Mouse (Mus musculus) limb, embryonic 15.5 days (tissue): ENCODE measurements around the gene Kcnq2. TPM values are rescaled to one million over a fixed set of nuclear protein-coding genes. Genes with fewer than 3 reads are reported as not detected.

Source experiments
- ATAC-seq: fragments of 200-750 bp; cut with Nextera tagmentation; 2 replicates; pipeline ENCODE4 v1.8.0; 2017; ENCODE audit warnings: low read depth, moderate TSS enrichment; ENCODE audit not compliant: insufficient number of reproducible peaks, low FRiP score, low TSS enrichment
- H3K27ac ChIP-seq: fragments of 300-500 bp; sonication (generic); 2 replicates; pipeline ENCODE4 v1.5.1; 2015; ENCODE audit warnings: moderate library complexity, mild to moderate bottlenecking, inconsistent platforms
- H3K27me3 ChIP-seq: fragments of 300-500 bp; sonication (generic); 2 replicates; pipeline ENCODE4 v1.6.1; 2015; ENCODE audit warnings: inconsistent platforms
- H3K36me3 ChIP-seq: fragments of 300-500 bp; sonication (generic); 2 replicates; pipeline ENCODE4 v1.6.1; 2015; ENCODE audit warnings: inconsistent platforms
- H3K4me1 ChIP-seq: fragments of 300-500 bp; sonication (generic); 2 replicates; pipeline ENCODE4 v1.6.1; 2015; ENCODE audit warnings: inconsistent platforms
- H3K4me2 ChIP-seq: fragments of 300-500 bp; sonication (generic); 2 replicates; pipeline ENCODE4 v1.6.1; 2015; ENCODE audit warnings: mild to moderate bottlenecking, inconsistent platforms
- H3K4me3 ChIP-seq: fragments of 300-500 bp; sonication (generic); 2 replicates; pipeline ENCODE4 v1.5.1; 2015; ENCODE audit warnings: mild to moderate bottlenecking, inconsistent platforms
- H3K9ac ChIP-seq: fragments of 300-500 bp; sonication (generic); 2 replicates; pipeline ENCODE4 v1.6.1; 2015; ENCODE audit warnings: inconsistent platforms
- H3K9me3 ChIP-seq: fragments of 300-500 bp; sonication (generic); 2 replicates; pipeline ENCODE4 v1.6.1; 2016; ENCODE audit warnings: inconsistent platforms
- WGBS: fragments of 180-500 bp; shearing (Covaris S2); methylation state at CpG from one replicate; pipeline ENCODE4 v1.1.7; 2015; 5-methylcytosine and 5-hydroxymethylcytosine counted together
- polyA plus RNA-seq: library from polyadenylated mRNA; unstranded; fragments of >200 nt; fragmentation: Nextera tagmentation; extraction: Ambion mirVana; gene quantifications from 2 replicates; pipeline ENCODE4 v1.2.1, GENCODE M21; 2015

The Kcnq2 gene
- polyA plus RNA-seq, 1 experiment from 2014 or later, result 0.15 TPM

DNA sequence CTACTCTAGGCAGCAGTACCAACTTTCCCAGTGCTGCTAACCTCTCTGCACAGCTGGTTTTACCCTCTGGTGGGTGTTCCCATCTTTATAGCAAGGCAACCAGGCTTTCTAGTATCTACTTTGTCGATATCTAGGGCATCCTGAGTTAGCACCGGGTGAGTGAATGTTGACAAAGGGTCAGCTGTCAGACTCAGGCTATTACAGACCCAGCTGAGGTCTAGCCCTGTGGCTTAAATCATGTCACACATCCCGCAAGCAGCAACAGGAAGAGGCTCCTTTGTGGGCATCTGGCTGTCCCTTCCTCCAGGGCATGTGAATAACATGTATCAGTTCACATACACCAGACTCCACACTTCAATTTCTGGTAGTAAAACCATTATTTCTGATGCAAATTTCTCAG is 76.9 kb downstream of the Kcnq2 start:
- no peak for ATAC-seq
- Histone ChIP-seq H3K4me2 (no peak overlapping the region), H3K9me3 (no peaks in the 10 kb centered on the region), H3K4me3 (no peak overlapping the region), H3K9ac (no peak overlapping the region), H3K27ac (no peak overlapping the region), H3K4me1 (no peaks in the 10 kb centered on the region), H3K36me3 (no peaks in the 10 kb centered on the region), H3K27me3 (peaks cover 13% of the 10 kb centered on the region; the same call in 1 of the 2 replicates)
- WGBS, result 33% methylated on average over 3 of the region's 3 CpGs

- WGBS, result 23% methylated on average over 8 of the region's 8 CpGs
- Histone ChIP-seq H3K9ac (no peak overlapping the region), H3K27me3 (peaks cover 13% of the 10 kb centered on the region; the same call in 1 of the 2 replicates), H3K4me1 (no peaks in the 10 kb centered on the region), H3K27ac (no peak overlapping the region), H3K9me3 (no peaks in the 10 kb centered on the region), H3K4me2 (no peak overlapping the region), H3K4me3 (no peak overlapping the region), H3K36me3 (no peaks in the 10 kb centered on the region)
- no peak for ATAC-seq
Measured at GRCm38 (mm10) chr2:181057341-181057740, 77.8 kb downstream of the Kcnq2 start.

DNA sequence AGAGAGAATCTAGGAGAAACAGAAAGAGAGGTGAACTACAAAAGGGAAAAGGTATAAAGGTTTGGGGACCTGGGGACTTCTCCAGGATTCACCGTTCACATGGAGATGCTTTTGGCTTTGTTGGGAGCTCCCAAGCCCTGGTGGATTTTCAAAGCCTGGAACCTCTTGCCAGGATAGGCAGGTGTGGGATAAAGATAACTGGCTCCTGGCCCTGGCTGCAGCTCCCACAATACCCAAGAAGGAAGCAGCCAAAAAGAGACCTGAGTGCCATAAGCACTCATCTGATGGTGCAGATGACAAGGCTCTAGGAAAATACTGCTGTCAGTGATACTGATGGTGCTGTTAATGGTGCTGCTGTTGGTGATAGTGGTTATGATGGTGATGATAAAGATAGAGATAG is 82.9 kb downstream of the Kcnq2 start:
- H3K4me3 ChIP-seq, result no peak overlapping the region
- no peaks in the 10 kb centered on the region for H3K9me3 ChIP-seq
- peaks cover 2% of the 10 kb centered on the region; the same call in 1 of the 2 replicates for H3K4me1 ChIP-seq
- no peaks in the 10 kb centered on the region for H3K36me3 ChIP-seq
- peaks cover 13% of the 10 kb centered on the region; the same call in 1 of the 2 replicates for H3K27me3 ChIP-seq
- WGBS, result 84% methylated on average over 1 of the region's 1 CpGs
- no peak overlapping the region for H3K4me2 ChIP-seq
- ATAC-seq, result no peak
- H3K9ac ChIP-seq, result no peak overlapping the region
- no peak overlapping the region for H3K27ac ChIP-seq

- 82% methylated on average over 9 of the region's 9 CpGs for WGBS
- H3K9ac ChIP-seq, result no peak overlapping the region
- no peaks in the 10 kb centered on the region for H3K36me3 ChIP-seq
- no peak for ATAC-seq
- H3K27ac ChIP-seq, result no peak overlapping the region
- peaks cover 13% of the 10 kb centered on the region; the same call in 1 of the 2 replicates for H3K27me3 ChIP-seq
- peaks cover 2% of the 10 kb centered on the region; the same call in 1 of the 2 replicates for H3K4me1 ChIP-seq
- H3K4me3 ChIP-seq, result no peak overlapping the region
- H3K9me3 ChIP-seq, result no peaks in the 10 kb centered on the region
- no peak overlapping the region for H3K4me2 ChIP-seq
Measured at GRCm38 (mm10) chr2:181048986-181049385, 86.1 kb downstream of the Kcnq2 start.

GRCm38 (mm10) chr2:181048252-181048945 is 86.7 kb downstream of the Kcnq2 start:
- Histone ChIP-seq H3K27ac (no peak overlapping the region), H3K4me2 (no peak overlapping the region), H3K4me3 (no peak overlapping the region), H3K27me3 (peaks cover 13% of the 10 kb centered on the region; the same call in 1 of the 2 replicates), H3K4me1 (peaks cover 3% of the 10 kb centered on the region; the same call in 1 of the 2 replicates), H3K9ac (no peak overlapping the region), H3K36me3 (no peaks in the 10 kb centered on the region), H3K9me3 (no peaks in the 10 kb centered on the region)
- WGBS, result 46% methylated on average over 7 of the region's 7 CpGs
- no peak for ATAC-seq

- Histone ChIP-seq H3K9ac (no peak overlapping the region), H3K9me3 (no peaks in the 10 kb centered on the region), H3K36me3 (no peaks in the 10 kb centered on the region), H3K4me3 (no peak overlapping the region), H3K27ac (no peak overlapping the region), H3K4me1 (peaks cover 11% of the 10 kb centered on the region), H3K27me3 (peaks cover 42% of the 10 kb centered on the region), H3K4me2 (no peak overlapping the region)
- WGBS, result 22% methylated on average over 3 of the region's 3 CpGs
- no peak for ATAC-seq
Measured at GRCm38 (mm10) chr2:181044001-181044400, 91.1 kb downstream of the Kcnq2 start.

- H3K9ac ChIP-seq, result no peak within 1 kb of the TSS
- H3K4me3 ChIP-seq, result no peak within 1 kb of the TSS
- H3K27me3 ChIP-seq, result peaks cover 48% of the 10 kb centered on the region
- 49% methylated on average over 3 of the region's 3 CpGs for WGBS
- no peak within 1 kb of the TSS for H3K4me2 ChIP-seq
- no peaks in the 10 kb centered on the region for H3K36me3 ChIP-seq
- H3K27ac ChIP-seq, result no peak within 1 kb of the TSS
- peaks cover 17% of the 10 kb centered on the region for H3K4me1 ChIP-seq
- no peak for ATAC-seq
- no peaks in the 10 kb centered on the region for H3K9me3 ChIP-seq
Measured at GRCm38 (mm10) chr2:181043437-181043836, 91.7 kb downstream of the Kcnq2 start, which contains the start of gene Chrna4. TSS of gene Chrna4 (minus strand) at chr2:181043546.

DNA sequence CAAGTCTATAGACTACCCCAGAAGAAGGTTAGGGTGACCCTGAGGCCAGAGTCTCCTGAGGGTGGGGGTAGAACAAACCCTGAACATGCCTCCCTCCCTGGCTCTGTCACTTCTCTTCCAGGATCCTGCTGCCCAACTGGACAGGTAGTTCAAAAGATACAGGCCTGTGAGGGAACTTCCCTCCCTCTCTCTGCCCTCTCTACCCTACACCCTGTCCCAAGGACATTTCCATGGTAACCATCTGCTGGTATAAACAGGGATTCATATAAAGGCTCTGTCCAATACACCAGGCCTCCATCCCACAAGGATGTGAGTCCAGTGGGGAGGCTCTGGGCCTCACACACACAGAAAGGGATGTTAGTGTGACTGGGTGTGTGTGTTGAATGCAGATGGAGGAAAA is 92.7 kb downstream of the Kcnq2 start:
- ATAC-seq, result no peak
- Histone ChIP-seq H3K4me1 (peaks cover 22% of the 10 kb centered on the region), H3K4me2 (no peak overlapping the region), H3K9ac (no peak overlapping the region), H3K4me3 (no peak overlapping the region), H3K27me3 (peaks cover 55% of the 10 kb centered on the region), H3K27ac (no peak overlapping the region), H3K9me3 (no peaks in the 10 kb centered on the region), H3K36me3 (no peaks in the 10 kb centered on the region)

- peaks cover 60% of the 10 kb centered on the region for H3K27me3 ChIP-seq
- H3K4me2 ChIP-seq, result no peak overlapping the region
- 8% methylated on average over 7 of the region's 7 CpGs for whole genome bisulfite sequencing
Measured at GRCm38 (mm10) chr2:181041941-181042340, 93.2 kb downstream of the Kcnq2 start.

GRCm38 (mm10) chr2:181039356-181039680 is 95.8 kb downstream of the Kcnq2 start:
- Histone ChIP-seq H3K9me3 (no peaks in the 10 kb centered on the region), H3K4me1 (peaks cover 22% of the 10 kb centered on the region), H3K36me3 (no peaks in the 10 kb centered on the region), H3K9ac (peak overlapping the region; percentile 37), H3K27me3 (peaks cover 77% of the 10 kb centered on the region), H3K27ac (no peak overlapping the region), H3K4me2 (peak overlapping the region; percentile 80), H3K4me3 (peak overlapping the region; percentile 47)
- ATAC-seq, result no peak
- WGBS, result under 1% methylated on average over 16 of the region's 16 CpGs

More at GRCm38 (mm10) chr2:181041941-181042340, 93.2 kb downstream of the Kcnq2 start:
- no peak overlapping the region for H3K27ac ChIP-seq
- H3K4me3 ChIP-seq, result no peak overlapping the region
- H3K4me1 ChIP-seq, result peaks cover 22% of the 10 kb centered on the region
- H3K9me3 ChIP-seq, result no peaks in the 10 kb centered on the region
- no peak overlapping the region for H3K9ac ChIP-seq
- H3K36me3 ChIP-seq, result no peaks in the 10 kb centered on the region
- ATAC-seq, result no peak

- Histone ChIP-seq H3K4me2 (peak overlapping the region; percentile 80), H3K27me3 (peaks cover 77% of the 10 kb centered on the region), H3K9ac (peak overlapping the region; percentile 37), H3K27ac (no peak overlapping the region), H3K4me3 (peak overlapping the region; percentile 47), H3K4me1 (peaks cover 22% of the 10 kb centered on the region), H3K9me3 (no peaks in the 10 kb centered on the region), H3K36me3 (no peaks in the 10 kb centered on the region)
- WGBS, result 1% methylated on average over 60 of the region's 63 CpGs
- ATAC-seq, result no peak
Measured at GRCm38 (mm10) chr2:181038644-181039355, 96.3 kb downstream of the Kcnq2 start.

DNA sequence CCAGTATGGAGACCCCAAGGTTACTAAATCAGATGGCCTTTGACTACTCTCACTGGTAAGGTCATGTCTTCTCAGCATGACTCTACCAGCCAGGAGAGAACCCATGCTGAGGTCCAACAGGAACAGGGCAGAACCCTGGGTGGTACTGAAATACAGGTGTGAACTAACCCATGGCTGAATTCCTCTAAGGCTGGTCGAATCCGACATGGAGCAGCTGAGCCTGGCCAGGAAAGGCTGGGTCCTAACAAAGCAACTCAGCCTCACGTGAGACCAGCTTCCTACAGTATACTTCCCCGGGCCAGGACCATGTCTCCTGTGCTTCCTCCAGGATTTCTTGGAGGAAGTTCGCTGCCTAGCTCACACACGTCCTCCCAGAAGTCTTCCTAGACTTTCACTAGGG is 98.5 kb downstream of the Kcnq2 start:
- peaks cover 71% of the 10 kb centered on the region for H3K27me3 ChIP-seq

More for the DNA sequence above, 98.5 kb downstream of the Kcnq2 start:
- Histone ChIP-seq H3K36me3 (no peaks in the 10 kb centered on the region), H3K4me1 (peaks cover 18% of the 10 kb centered on the region), H3K27ac (no peak overlapping the region), H3K9me3 (no peaks in the 10 kb centered on the region), H3K4me3 (no peak overlapping the region), H3K9ac (no peak overlapping the region), H3K4me2 (no peak overlapping the region)
- WGBS, result 73% methylated on average over 6 of the region's 6 CpGs
- no peak for ATAC-seq
